Mouse (Mus musculus) embryonic facial prominence, embryonic 11.5 days (tissue): ENCODE measurements at regions not wholly inside any gene's neighbourhood (a gene's known extent, or its start where the extent isn't known, plus 50 kb on each side); places are given as distances from the start of the nearest gene placed in this dataset.

Experiments used
- ATAC-seq: fragments of 200-750 bp; cut with Nextera tagmentation; replicated peaks from 2 replicates; pipeline ENCODE4 v1.8.0; 2017; ENCODE audit warnings: low read depth; ENCODE audit not compliant: insufficient number of reproducible peaks, low FRiP score, low TSS enrichment
- DNase-seq: peaks from one replicate; pipeline ENCODE4 v3.0.0-alpha.2; 2015; ENCODE audit warnings: low spot score
- H3K27ac ChIP-seq: fragments of 300-500 bp; sonication (generic); replicated peaks from 2 replicates; pipeline ENCODE4 v1.5.1; 2014; ENCODE audit warnings: mild to moderate bottlenecking, low read depth, low read length, control low read depth
- H3K27me3 ChIP-seq: fragments of 300-500 bp; sonication (generic); 2 replicates; pipeline ENCODE4 v1.6.1; 2014; ENCODE audit warnings: mild to moderate bottlenecking, low read length, moderate library complexity, mixed read lengths; ENCODE audit not compliant: control insufficient read depth, insufficient read depth
- H3K36me3 ChIP-seq: fragments of 300-500 bp; sonication (generic); replicated peaks from 2 replicates; pipeline ENCODE4 v1.6.1; 2014; ENCODE audit warnings: low read depth, mild to moderate bottlenecking, low read length, moderate library complexity, mixed read lengths; ENCODE audit not compliant: control insufficient read depth, insufficient read depth
- H3K4me1 ChIP-seq: fragments of 300-500 bp; sonication (generic); 2 replicates; pipeline ENCODE4 v1.6.1; 2014; ENCODE audit warnings: low read length, mixed read lengths; ENCODE audit not compliant: control insufficient read depth, insufficient read depth
- H3K4me2 ChIP-seq: fragments of 300-500 bp; sonication (generic); 2 replicates; pipeline ENCODE4 v1.6.1; 2014; ENCODE audit warnings: low read depth, mild to moderate bottlenecking, control low read depth, low read length, moderate library complexity
- H3K4me3 ChIP-seq: fragments of 300-500 bp; sonication (generic); 2 replicates; pipeline ENCODE4 v1.5.1; 2014; ENCODE audit warnings: low read depth, low read length, control low read depth
- H3K9ac ChIP-seq: fragments of 300-500 bp; sonication (generic); replicated peaks from 2 replicates; pipeline ENCODE4 v1.6.1; 2014; ENCODE audit warnings: mild to moderate bottlenecking, control low read depth, low read length
- H3K9me3 ChIP-seq: fragments of 300-500 bp; sonication (generic); replicated peaks from 2 replicates; pipeline ENCODE4 v1.6.1; 2016; ENCODE audit warnings: mild to moderate bottlenecking, low read length, inconsistent platforms, mixed read lengths; ENCODE audit not compliant: control insufficient read depth
- WGBS: fragments of 180-500 bp; shearing (Covaris S2); extraction: QIAGEN DNeasy Blood & Tissue Kit; methylation state at CpG from one replicate; pipeline ENCODE4 v1.1.7; 2014; 5-methylcytosine and 5-hydroxymethylcytosine counted together

DNA sequence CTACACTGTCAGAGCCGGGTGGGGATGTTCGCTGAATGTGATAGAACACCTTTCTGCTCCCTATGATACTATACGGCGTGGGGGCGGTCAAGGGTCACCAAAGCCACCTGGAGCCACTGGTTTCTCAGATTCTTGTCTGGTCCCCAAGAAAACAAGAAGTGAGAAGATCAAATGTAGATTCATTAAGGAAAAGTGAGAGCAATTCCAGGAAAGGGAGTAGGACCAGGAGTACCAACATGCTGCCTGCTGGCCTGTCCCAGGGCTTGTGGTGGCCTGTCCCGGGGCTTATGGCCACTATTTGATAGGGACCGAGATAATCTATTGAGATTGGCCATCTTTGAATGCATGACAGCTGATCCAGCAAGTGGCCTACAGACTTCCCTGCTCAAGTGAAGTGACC is 58.8 kb upstream of the Fut8 start:
- no peak overlapping the region for H3K4me2 ChIP-seq
- H3K27ac ChIP-seq: no peak overlapping the region
- no peaks in the 10 kb centered on the region for H3K27me3 ChIP-seq
- H3K9me3 ChIP-seq: no peaks in the 10 kb centered on the region
- DNase-seq (no peak), ATAC-seq (no peak)
- peaks cover 4% of the 10 kb centered on the region for H3K4me1 ChIP-seq
- 91% methylated on average over 7 of the region's 7 CpGs for WGBS
- no peak overlapping the region for H3K9ac ChIP-seq
- no peak overlapping the region for H3K4me3 ChIP-seq
- no peaks in the 10 kb centered on the region for H3K36me3 ChIP-seq

DNA sequence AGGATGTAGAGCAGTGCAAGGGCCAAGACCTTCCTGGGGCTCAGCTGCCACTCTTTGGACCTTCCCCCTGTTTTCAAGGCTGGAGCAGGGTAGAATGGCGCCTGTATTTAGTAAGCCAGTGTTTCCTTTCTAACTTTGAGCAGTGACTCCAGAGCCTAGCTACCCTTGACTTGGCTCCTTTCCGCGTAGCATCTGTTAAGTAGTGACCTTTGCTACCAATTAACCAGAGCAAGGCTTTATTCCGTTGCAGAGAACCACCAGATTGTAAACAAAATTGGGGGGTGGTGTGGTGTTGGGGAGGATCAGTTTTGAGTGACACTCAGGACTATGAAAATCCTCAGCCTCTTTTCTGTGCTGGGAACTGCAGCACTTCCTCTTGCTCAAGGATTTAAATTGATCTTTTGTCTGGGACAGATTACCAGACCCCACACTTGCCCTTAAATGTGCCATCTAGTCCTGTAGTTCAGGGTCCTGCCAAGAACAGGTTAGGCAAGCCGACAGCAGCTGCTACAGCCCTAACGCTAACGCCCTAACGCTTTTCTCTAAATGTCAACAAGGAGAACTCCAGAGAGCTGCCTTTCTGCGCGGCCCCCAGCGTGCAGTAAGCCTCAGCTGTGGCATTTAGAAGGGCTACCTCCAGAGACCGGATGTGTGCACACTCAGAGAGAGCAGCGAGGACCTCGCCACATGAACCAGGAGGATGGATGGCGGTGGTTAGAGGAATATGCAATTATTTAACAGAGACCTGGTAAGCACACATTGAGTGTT is 59.9 kb upstream of the Fut8 start:
- Histone ChIP-seq H3K4me1 (peaks cover 4% of the 10 kb centered on the region), H3K4me2 (no peak overlapping the region), H3K27ac (no peak overlapping the region), H3K36me3 (no peaks in the 10 kb centered on the region), H3K9ac (no peak overlapping the region; the same call in 1 of the 2 replicates), H3K4me3 (no peak overlapping the region), H3K27me3 (no peaks in the 10 kb centered on the region), H3K9me3 (no peaks in the 10 kb centered on the region)
- ATAC-seq (peak; percentile 73; the same call in 1 of the 2 replicates), DNase-seq (peak; percentile 30)
- WGBS: 19% methylated on average over 15 of the region's 15 CpGs

DNA sequence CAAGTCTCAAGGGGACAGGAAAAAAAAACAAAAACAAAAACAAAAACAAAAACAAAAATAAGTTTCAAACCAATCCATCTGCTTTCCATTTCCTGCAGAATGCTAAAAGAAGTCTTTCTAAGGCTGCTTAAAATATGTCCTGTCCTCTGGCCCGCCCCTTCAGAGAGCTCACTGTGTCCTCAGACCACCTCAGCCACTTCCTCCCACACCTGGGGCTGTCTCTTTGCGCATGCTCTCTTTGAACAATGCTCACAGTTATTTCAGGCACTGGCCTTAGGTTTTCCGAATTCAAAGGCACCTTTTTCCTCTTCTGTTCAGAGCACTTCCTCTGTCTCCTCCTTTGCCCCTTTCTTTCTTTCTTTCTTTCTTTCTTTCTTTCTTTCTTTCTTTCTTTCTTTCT is 60.6 kb upstream of the Fut8 start:
- H3K4me3 ChIP-seq: no peak overlapping the region
- 44% methylated on average over 3 of the region's 3 CpGs for WGBS
- DNase-seq (peak; percentile 14), ATAC-seq (no peak)
- no peak overlapping the region for H3K9ac ChIP-seq
- H3K27me3 ChIP-seq: no peaks in the 10 kb centered on the region
- H3K4me1 ChIP-seq: peaks cover 4% of the 10 kb centered on the region
- H3K9me3 ChIP-seq: no peaks in the 10 kb centered on the region
- no peaks in the 10 kb centered on the region for H3K36me3 ChIP-seq
- no peak overlapping the region for H3K27ac ChIP-seq
- no peak overlapping the region for H3K4me2 ChIP-seq

DNA sequence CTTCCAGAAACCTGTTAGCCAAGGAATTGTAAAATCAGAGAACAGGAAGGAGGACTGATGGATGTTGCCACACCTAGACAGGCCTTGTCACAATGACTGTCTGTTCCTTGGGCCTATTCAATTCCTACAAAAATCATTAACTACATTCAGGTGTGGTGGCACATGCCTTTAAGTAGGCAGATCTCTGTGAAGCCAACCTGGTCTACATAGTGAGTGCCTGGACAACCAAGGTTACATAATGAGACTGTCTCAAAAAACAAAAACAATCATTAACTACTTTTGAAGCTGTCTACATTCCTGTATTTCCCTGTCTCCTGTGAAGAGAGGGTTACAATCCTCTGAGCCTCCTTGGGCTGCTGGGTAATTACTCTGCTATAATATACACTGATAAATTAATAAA is 63.9 kb upstream of the Fut8 start:
- ATAC-seq (no peak), DNase-seq (no peak)
- H3K36me3 ChIP-seq: no peaks in the 10 kb centered on the region
- peaks cover 4% of the 10 kb centered on the region for H3K4me1 ChIP-seq
- H3K4me3 ChIP-seq: no peak overlapping the region
- H3K4me2 ChIP-seq: no peak overlapping the region
- H3K9ac ChIP-seq: no peak overlapping the region
- H3K27ac ChIP-seq: no peak overlapping the region
- no peaks in the 10 kb centered on the region for H3K27me3 ChIP-seq
- H3K9me3 ChIP-seq: no peaks in the 10 kb centered on the region

DNA sequence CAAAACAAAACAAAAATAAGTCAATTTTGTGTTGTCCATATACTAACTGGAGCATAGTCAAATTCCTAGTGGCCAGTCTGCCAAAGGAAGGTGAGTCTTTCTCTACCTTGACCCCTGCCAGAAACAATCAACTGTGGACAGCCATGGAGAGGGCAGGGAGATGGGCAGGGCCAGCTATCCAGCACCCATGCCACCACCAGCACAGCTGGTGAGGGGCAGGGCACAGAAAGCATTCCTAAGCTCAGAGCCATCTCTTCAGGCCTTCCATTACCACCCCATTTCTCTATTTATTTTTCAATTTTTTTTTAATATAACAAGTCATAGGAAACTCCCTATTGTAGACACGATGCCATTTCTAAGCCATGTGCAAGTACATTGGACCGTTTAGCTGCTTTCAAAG is 65.4 kb upstream of the Fut8 start:
- no peak overlapping the region for H3K4me3 ChIP-seq
- H3K4me1 ChIP-seq: no peaks in the 10 kb centered on the region; the same call in 1 of the 2 replicates
- ATAC-seq (no peak), DNase-seq (no peak)
- H3K27ac ChIP-seq: no peak overlapping the region
- no peaks in the 10 kb centered on the region for H3K27me3 ChIP-seq
- H3K4me2 ChIP-seq: no peak overlapping the region
- H3K9me3 ChIP-seq: no peaks in the 10 kb centered on the region
- 95% methylated on average over 2 of the region's 2 CpGs for WGBS
- no peak overlapping the region for H3K9ac ChIP-seq
- H3K36me3 ChIP-seq: no peaks in the 10 kb centered on the region

DNA sequence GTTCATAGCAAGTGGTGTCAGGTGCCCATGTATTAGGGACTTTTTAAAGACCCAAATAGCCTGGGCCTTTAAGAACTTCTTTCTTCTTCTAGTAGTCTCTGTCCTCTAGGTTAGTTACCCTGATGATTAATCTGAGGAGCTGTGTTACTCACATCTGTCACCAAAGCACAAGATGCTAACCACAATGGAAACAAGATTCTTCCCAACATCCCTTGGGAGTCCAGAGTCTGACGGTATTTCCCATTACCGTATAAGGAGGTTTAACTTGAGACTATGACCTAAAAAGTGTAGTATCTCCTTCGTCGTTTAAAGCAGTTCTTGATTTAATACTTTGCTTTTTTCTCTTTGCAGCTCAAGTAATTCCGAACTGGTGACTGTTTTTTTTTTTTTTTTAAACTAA is 67.7 kb upstream of the Fut8 start:
- Histone ChIP-seq H3K9ac (no peak overlapping the region), H3K4me2 (no peak overlapping the region), H3K9me3 (no peaks in the 10 kb centered on the region), H3K4me1 (no peaks in the 10 kb centered on the region), H3K27ac (no peak overlapping the region), H3K27me3 (no peaks in the 10 kb centered on the region), H3K4me3 (no peak overlapping the region), H3K36me3 (no peaks in the 10 kb centered on the region)
- DNase-seq: no peak
- 79% methylated on average over 5 of the region's 5 CpGs for WGBS
- no peak for ATAC-seq

DNA sequence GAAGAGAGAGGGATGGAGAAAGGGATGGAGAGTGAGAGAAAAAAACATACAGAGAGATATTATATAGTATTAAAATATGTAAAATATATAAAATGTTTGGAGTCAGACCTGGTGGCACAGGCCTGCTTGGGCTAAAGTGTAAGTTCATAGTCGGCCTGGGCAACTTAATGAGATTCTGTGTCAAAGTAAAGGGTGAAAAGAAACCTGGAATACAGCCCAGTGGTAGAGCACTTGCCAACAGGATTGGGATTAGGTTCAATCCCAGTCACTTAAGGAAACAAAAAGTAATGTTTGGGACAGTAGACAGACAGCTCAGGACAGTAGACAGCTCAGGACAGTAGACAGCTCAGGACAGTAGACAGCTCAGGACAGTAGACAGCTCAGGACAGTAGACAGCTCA is 69.6 kb upstream of the Fut8 start:
- DNase-seq (no peak), ATAC-seq (no peak)
- H3K4me3 ChIP-seq: no peak overlapping the region
- no peaks in the 10 kb centered on the region for H3K4me1 ChIP-seq
- no peak overlapping the region for H3K4me2 ChIP-seq
- H3K27ac ChIP-seq: no peak overlapping the region
- WGBS: 88% methylated on average over 1 of the region's 1 CpGs
- no peak overlapping the region for H3K9ac ChIP-seq
- no peaks in the 10 kb centered on the region for H3K9me3 ChIP-seq
- no peaks in the 10 kb centered on the region for H3K27me3 ChIP-seq
- no peaks in the 10 kb centered on the region for H3K36me3 ChIP-seq

DNA sequence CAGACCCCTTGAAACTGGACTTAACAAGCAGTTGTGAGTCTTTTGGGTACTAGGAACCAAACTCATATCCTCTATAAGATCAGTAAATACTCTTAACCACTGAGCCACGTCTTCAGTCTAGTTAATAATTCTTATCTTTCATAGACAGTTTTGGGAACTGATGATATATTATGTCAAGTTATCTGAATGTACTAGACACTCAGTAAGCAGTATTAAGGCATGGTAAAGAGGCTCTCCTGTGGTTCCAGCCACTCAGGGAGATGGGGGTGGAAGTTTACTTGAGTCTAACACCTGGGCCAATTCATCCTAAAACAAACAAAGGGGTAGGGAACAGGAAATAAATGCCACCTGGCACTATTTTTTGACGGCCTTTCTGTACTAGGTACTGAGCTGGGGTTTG is 81.2 kb upstream of the Fut8 start:
- no peaks in the 10 kb centered on the region for H3K9me3 ChIP-seq
- no peak overlapping the region for H3K4me2 ChIP-seq
- H3K36me3 ChIP-seq: no peaks in the 10 kb centered on the region
- no peak overlapping the region for H3K27ac ChIP-seq
- DNase-seq (no peak), ATAC-seq (no peak)
- H3K4me1 ChIP-seq: no peaks in the 10 kb centered on the region
- no peak overlapping the region for H3K9ac ChIP-seq
- H3K4me3 ChIP-seq: no peak overlapping the region
- 64% methylated on average over 2 of the region's 2 CpGs for WGBS
- no peaks in the 10 kb centered on the region for H3K27me3 ChIP-seq
